Mouse (Mus musculus) lung, adult 18-20 months (tissue): ENCODE data around the gene Gna14.

Experiments used
- DNase-seq, 2 experiments: peaks; one replicate each; pipeline ENCODE4 v3.0.0; 2022; ENCODE audit warnings: mixed read lengths in 2 of 2

Gna14 gene

GRCm38 (mm10) chr19:16435531-16436231 is at the start of gene Gna14:
TSS of gene Gna14 (plus strand) at chr19:16435762.
- DNase-seq = peak; percentile 78 to 80

GRCm38 (mm10) chr19:16386514-16386913 is 49.0 kb upstream of the Gna14 start:
- peak in 1 of 2 experiments; percentile 42 for DNase-seq

DNA sequence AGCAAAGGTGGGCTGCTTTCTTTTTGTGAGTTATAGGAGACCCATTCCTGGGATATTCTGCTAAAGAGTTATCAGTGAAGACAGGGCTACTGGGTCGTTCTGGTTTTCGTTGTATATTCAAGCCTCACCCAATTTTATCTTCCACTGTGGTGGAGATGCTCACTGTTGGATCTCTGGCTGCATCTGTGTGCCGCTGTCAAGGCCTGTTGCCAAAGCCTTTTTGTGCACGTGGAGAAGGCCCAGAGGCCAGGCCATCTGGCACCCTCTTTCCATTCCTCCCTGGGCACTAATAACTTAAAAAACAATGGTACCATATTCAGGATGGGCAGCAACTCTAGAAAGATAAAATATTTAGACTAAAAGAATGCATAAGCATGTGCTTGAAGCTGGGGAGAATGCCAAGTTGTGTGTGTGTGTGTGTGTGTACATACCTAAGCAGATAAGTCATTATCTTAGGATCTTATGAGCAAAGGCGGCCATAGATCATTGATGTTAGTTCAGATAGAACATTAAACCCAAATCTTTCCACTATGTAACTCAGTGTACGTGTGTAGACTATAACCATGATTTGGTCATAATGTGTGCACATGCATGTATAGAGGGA is 45.3 kb upstream of the Gna14 start:
- DNase-seq = no peak

DNA sequence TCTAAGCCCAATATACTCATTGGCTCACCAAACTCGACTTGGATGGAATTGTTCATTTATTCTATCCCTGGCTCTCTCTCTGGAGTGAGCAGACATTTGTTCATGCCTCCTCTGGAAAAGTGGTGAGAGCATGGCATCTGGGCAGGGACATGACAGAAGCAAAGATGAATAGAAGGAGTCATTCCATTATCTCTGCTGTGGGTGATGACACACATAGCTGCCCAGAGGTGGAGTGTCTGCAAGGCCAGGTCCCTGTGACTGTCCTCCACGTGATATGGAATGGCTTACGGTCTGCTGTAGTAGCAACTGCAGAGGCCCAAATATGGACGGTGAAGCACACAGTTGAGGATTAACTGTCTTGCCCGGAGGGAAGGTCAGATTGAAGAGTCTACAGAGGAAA is 41.2 kb upstream of the Gna14 start:
- DNase-seq = no peak

GRCm38 (mm10) chr19:16403101-16403500 is 32.5 kb upstream of the Gna14 start:
- peak in 1 of 2 experiments; percentile 20 for DNase-seq

DNA sequence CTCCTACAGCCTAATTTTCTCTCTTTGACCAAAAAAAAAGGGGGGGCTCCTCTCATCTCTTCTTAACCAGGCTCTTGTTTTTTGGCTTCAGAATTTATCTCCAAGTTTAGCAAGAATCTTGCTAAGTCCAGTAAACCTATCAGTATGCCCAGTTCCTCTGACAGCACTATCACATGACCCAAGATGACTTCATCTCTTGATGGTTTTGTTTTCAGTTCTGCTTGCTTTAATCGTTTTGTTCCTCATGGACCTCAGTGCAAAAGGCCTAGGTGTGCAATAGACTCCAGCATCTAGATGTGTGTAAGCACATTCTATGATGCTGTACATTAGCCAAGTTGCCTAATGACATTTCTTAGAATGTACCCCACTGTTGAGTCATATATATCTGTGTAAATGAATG is 27.8 kb upstream of the Gna14 start:
- no peak for DNase-seq

DNA sequence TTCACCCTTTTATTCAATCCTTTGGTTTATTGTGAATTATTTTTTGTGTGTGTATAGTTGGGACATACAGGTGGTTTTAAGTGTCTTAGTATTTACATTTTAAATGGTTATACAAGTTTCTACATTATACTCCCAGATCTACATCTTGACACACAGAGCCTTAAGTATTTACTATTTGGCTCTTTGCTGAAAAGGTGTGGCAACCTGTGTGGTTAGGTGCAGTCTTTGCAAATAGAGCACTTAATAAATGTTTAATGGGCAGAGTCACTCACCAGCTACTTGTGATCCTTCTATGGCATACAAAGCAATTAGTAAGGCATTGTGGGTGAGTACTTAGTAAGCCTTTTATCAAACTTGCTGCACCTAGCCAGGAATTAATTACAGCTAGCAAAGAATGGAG is 24.3 kb upstream of the Gna14 start:
- peak in 1 of 2 experiments; percentile 38 for DNase-seq

DNA sequence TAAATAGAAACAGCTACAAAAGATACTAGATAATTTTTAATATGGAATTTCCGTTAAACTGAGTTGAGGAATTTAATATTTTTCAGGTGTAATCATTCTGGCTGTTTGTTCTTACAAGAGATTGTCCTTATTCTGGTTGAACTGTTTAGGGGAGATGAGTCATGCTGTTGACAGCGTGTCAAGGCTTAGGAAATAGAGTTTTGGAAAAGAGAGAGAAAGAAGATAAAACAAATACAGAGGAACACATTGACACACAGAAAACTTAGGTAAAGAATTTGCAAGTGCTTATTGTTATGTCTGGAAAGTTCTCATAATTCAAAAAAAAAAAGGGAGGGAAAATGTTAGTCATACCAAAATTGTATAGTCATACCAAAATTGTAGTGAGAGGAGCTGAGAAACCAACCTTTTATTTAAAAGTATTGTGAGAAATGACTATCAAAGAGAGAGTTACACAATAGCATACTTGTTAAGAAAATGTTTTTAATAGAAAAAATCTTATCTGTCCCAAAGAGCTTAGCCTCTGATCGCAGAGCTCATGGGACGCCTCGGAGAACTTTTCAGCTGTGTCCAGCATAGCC is 17.4 kb upstream of the Gna14 start:
- DNase-seq = no peak

- peak in 1 of 2 experiments; percentile 53 for DNase-seq
Measured at GRCm38 (mm10) chr19:16425596-16425995, 10.0 kb upstream of the Gna14 start.

GRCm38 (mm10) chr19:16431368-16431767 is 4.2 kb upstream of the Gna14 start:
- no peak for DNase-seq

DNA sequence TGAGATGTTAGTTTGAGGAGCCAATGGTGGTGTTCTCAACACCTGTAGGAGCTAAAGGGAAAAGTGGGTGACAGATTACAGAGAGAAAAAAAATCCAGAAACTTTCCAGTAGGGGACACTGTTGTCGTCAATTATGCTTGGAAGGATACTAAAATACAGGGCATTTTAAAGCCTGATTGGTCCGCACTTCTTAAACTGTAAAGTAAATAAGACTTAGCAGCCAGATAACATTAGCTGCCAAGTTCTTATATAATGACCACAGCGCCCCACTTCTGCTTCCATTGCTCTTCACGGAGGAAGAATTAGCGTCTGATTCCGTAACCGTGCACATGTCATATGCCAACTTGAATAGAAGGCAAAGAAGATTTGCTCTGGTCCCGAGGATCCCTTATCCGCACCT is 683 bp upstream of the Gna14 start:
- DNase-seq = peak in 1 of 2 experiments; percentile 41

GRCm38 (mm10) chr19:16436335-16437169 is 990 bp downstream of the Gna14 start:
- peak in 1 of 2 experiments; percentile 13 for DNase-seq

- DNase-seq = no peak
Measured at GRCm38 (mm10) chr19:16437170-16437483, 1.6 kb downstream of the Gna14 start.

GRCm38 (mm10) chr19:16437906-16438305 is 2.3 kb downstream of the Gna14 start:
- DNase-seq = peak in 1 of 2 experiments; percentile 12

GRCm38 (mm10) chr19:16439278-16439677 is 3.7 kb downstream of the Gna14 start:
- DNase-seq = peak in 1 of 2 experiments; percentile 21

DNA sequence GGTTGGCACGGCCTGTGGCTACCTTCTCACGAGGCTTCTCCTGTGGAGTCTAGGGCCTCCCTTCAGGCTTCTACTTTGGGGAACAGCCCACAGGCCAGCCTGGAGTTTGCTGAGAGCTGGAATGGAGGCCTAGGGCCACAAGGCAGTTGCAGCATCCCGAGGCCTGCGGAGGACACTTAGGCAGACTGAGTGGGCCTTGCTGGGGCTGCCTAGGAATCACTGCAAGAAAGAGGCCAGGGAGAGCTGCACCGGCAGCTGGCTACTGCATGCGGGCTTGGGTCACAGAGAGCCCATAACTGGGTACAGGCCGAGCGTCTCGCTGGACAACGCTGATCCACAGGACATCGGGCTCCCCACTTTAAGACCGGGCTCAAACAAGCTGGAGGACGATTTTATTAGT is 4.3 kb downstream of the Gna14 start:
- DNase-seq = no peak

GRCm38 (mm10) chr19:16441329-16441728 is 5.8 kb downstream of the Gna14 start:
- DNase-seq = no peak

DNA sequence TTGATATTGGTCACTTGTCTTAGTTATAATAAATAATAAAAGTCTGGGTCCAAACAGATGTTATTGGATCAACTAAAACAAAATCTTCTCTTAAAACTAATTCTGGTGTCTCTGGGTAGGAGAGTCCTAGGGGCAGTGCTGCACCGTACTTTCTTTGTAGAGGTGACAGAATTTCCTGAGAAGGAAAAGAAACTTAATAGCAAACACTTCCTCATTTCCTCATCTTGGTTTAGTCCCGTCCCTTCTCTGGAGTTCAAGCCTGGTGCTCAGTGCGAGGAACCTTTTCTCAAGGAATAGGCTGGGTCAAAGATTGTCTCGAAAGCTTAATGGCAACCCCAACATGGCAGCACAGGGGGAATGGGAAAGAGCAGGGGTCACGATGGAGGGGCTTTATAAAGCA is 7.8 kb downstream of the Gna14 start:
- no peak for DNase-seq

- DNase-seq = no peak
Measured at GRCm38 (mm10) chr19:16446612-16447011, 11.1 kb downstream of the Gna14 start.

- no peak for DNase-seq
Measured at GRCm38 (mm10) chr19:16447832-16448621, 12.5 kb downstream of the Gna14 start.

GRCm38 (mm10) chr19:16448796-16449195 is 13.2 kb downstream of the Gna14 start:
- peak in 1 of 2 experiments; percentile 23 for DNase-seq

- DNase-seq = no peak
Measured at GRCm38 (mm10) chr19:16450824-16451223, 15.3 kb downstream of the Gna14 start.

- DNase-seq = no peak
Measured at GRCm38 (mm10) chr19:16456181-16456580, 20.6 kb downstream of the Gna14 start.
